Mouse (Mus musculus): ENCODE results near the gene Taar2. TPM values are rescaled to one million over a fixed set of nuclear protein-coding genes. Genes with fewer than 3 reads are reported as not detected.

The Taar2 gene
- total RNA-seq, 1 experiment: not detected

DNA sequence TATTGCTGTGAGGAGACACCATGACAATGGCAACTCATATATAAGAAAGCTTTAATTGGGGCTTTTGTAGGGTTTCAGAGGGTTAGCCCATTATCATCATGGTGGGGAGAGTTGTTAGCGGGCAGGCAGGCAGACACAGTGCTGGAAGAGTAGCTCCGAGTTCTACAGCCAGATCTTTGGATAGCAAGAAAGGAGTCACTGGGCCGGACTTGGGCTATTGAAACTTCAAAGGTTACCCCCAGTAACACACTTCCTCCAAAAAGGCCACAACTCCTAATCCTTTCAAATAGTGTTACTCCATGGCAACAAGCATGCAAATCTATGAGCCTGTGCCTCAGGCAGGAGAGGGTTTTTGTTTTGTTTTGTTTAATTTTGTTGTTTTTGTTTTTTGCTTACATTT is 37.3 kb upstream of the Taar2 start:
- Histone ChIP-seq H3K27ac (ENCODE audit: insufficient read depth, low read depth, low read length, poor library complexity, severe bottlenecking) (no peak overlapping the region), H3K9me3 (ENCODE audit: control insufficient read depth, insufficient read depth, low read depth, low read length) (no peaks in the 10 kb centered on the region)

GRCm38 (mm10) chr10:23905661-23906060 is 32.7 kb upstream of the Taar2 start:
- Histone ChIP-seq H3K36me3 (ENCODE audit: control insufficient read depth, insufficient read depth, low read length, poor library complexity, severe bottlenecking) (no peaks in the 10 kb centered on the region), H3K9me3 (ENCODE audit: control insufficient read depth, insufficient read depth, low read depth, low read length) (no peaks in the 10 kb centered on the region), H3K27ac (ENCODE audit: insufficient read depth, low read depth, low read length, poor library complexity, severe bottlenecking) (no peak overlapping the region), H3K9ac (ENCODE audit: insufficient read depth, low read depth, low read length, poor library complexity, severe bottlenecking) (no peak overlapping the region), H3K4me3 (ENCODE audit: insufficient read depth in 1 of 2, low read depth in 1 of 2, low read length in 2 of 2, poor library complexity in 1 of 2, severe bottlenecking in 1 of 2) (no peak overlapping the region), H3K4me1 (ENCODE audit: control insufficient read depth in 2 of 2, insufficient read depth in 2 of 2, low read length in 2 of 2, poor library complexity in 1 of 2) (no peaks in the 10 kb centered on the region; a peak in 1 of 4 replicates)
- in situ Hi-C loops (cut with MboI; ENCODE audit: low sequenced_read_pairs in 2 of 2, unreplicated experiment in 2 of 2): no loop called here
- no peak for DNase-seq (ENCODE audit: low read depth, low spot score)
- no peak for TF ChIP-seq MAFK (IDR thresholded peaks at IDR 0.05; ENCODE audit: insufficient read depth, low read depth, low read length)
- TF ChIP-seq ZNF384 (IDR thresholded peaks at IDR 0.05; ENCODE audit: low read depth, low read length): no peak
- no peak for TF ChIP-seq HCFC1 (IDR thresholded peaks at IDR 0.05; ENCODE audit: borderline replicate concordance, insufficient read depth, low read length)
- no peak for TF ChIP-seq CHD2 (IDR thresholded peaks at IDR 0.05; ENCODE audit: low read depth, low read length)
- TF ChIP-seq ZC3H11A (IDR thresholded peaks at IDR 0.05; ENCODE audit: borderline replicate concordance, low read depth, low read length): no peak

More for the DNA sequence above, 37.3 kb upstream of the Taar2 start:
- DNase-seq (ENCODE audit: low read depth, low spot score): no peak
- Histone ChIP-seq H3K9ac (ENCODE audit: insufficient read depth, low read depth, low read length, poor library complexity, severe bottlenecking) (no peak overlapping the region), H3K36me3 (ENCODE audit: control insufficient read depth, insufficient read depth, low read length, poor library complexity, severe bottlenecking) (no peaks in the 10 kb centered on the region), H3K4me1 (ENCODE audit: control insufficient read depth in 2 of 2, insufficient read depth in 2 of 2, low read length in 2 of 2, poor library complexity in 1 of 2) (no peaks in the 10 kb centered on the region; a peak in 1 of 4 replicates), H3K4me3 (ENCODE audit: insufficient read depth in 1 of 2, low read depth in 1 of 2, low read length in 2 of 2, poor library complexity in 1 of 2, severe bottlenecking in 1 of 2) (no peak overlapping the region)
- in situ Hi-C loops (cut with MboI; ENCODE audit: low sequenced_read_pairs in 2 of 2, unreplicated experiment in 2 of 2): no loop called here
- no peak for TF ChIP-seq ZNF384 (IDR thresholded peaks at IDR 0.05; ENCODE audit: low read depth, low read length)
- no peak for TF ChIP-seq ZC3H11A (IDR thresholded peaks at IDR 0.05; ENCODE audit: borderline replicate concordance, low read depth, low read length)
- TF ChIP-seq CHD2 (IDR thresholded peaks at IDR 0.05; ENCODE audit: low read depth, low read length): no peak
- TF ChIP-seq MAFK (IDR thresholded peaks at IDR 0.05; ENCODE audit: insufficient read depth, low read depth, low read length): no peak
- TF ChIP-seq HCFC1 (IDR thresholded peaks at IDR 0.05; ENCODE audit: borderline replicate concordance, insufficient read depth, low read length): no peak

DNA sequence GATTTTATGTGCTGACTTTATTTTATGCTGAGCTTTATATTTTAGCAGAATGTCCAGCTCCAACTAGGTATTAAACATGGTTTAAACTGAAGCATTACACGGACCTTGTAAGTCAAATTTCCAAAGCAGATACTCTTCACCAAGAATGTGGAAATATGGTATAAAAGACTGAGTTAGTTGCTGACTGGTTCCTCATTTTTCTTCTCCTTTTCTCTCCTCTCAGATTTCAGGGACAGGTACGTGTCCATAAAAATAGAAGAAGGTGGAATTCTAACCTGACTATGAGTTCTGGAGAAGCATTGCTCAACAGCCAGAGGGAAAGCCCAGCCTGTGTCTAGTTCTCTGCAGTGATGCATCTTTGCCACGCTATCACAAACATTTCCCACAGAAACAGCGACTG is 18.3 kb upstream of the Taar2 start, which contains the start of gene Taar1:
Gene Taar1 (plus strand): TSS at position 301 of the 400 bp plus-strand sequence.
- TF ChIP-seq MAFK (IDR thresholded peaks at IDR 0.05; ENCODE audit: insufficient read depth, low read depth, low read length): no peak
- no peak for TF ChIP-seq HCFC1 (IDR thresholded peaks at IDR 0.05; ENCODE audit: borderline replicate concordance, insufficient read depth, low read length)
- TF ChIP-seq CHD2 (IDR thresholded peaks at IDR 0.05; ENCODE audit: low read depth, low read length): no peak
- no peak for TF ChIP-seq ZNF384 (IDR thresholded peaks at IDR 0.05; ENCODE audit: low read depth, low read length)
- no peak for TF ChIP-seq ZC3H11A (IDR thresholded peaks at IDR 0.05; ENCODE audit: borderline replicate concordance, low read depth, low read length)
- in situ Hi-C loops (cut with MboI; ENCODE audit: low sequenced_read_pairs in 2 of 2, unreplicated experiment in 2 of 2): no loop called here
- Histone ChIP-seq H3K27ac (ENCODE audit: insufficient read depth, low read depth, low read length, poor library complexity, severe bottlenecking) (no peak within 1 kb of the TSS), H3K9ac (ENCODE audit: insufficient read depth, low read depth, low read length, poor library complexity, severe bottlenecking) (no peak within 1 kb of the TSS), H3K36me3 (ENCODE audit: control insufficient read depth, insufficient read depth, low read length, poor library complexity, severe bottlenecking) (no peaks in the 10 kb centered on the region), H3K9me3 (ENCODE audit: control insufficient read depth, insufficient read depth, low read depth, low read length) (0 out of 2 replicates have a peak, but pooled peaks cover 1% of the 10 kb centered on the region), H3K4me1 (ENCODE audit: control insufficient read depth in 2 of 2, insufficient read depth in 2 of 2, low read length in 2 of 2, poor library complexity in 1 of 2) (no peaks in the 10 kb centered on the region), H3K4me3 (ENCODE audit: insufficient read depth in 1 of 2, low read depth in 1 of 2, low read length in 2 of 2, poor library complexity in 1 of 2, severe bottlenecking in 1 of 2) (no peak within 1 kb of the TSS)
- DNase-seq (ENCODE audit: low read depth, low spot score): no peak

DNA sequence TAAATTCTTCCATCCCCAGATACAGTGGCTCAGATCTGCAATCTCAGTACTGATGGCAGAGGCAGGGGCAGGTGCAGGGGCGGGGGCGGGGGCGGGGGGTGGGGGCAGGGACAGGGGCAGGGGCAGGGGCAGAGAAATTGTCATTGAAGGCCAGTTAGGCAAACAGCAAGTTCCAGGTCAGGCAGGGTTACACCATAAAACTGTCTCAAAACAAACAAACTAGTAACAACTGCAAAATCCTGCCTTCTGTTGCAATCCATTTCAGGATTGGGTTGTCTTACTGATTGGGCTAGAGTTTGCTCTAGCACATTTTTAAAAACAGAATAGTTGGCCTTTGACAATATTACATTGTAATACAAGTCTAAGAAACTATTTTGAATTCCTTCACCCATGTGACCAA is 15.9 kb upstream of the Taar2 start:
- H3K9me3 ChIP-seq (ENCODE audit: control insufficient read depth, insufficient read depth, low read depth, low read length): no peaks in the 10 kb centered on the region
- H3K9ac ChIP-seq (ENCODE audit: insufficient read depth, low read depth, low read length, poor library complexity, severe bottlenecking): no peak overlapping the region
- H3K4me3 ChIP-seq (ENCODE audit: insufficient read depth in 1 of 2, low read depth in 1 of 2, low read length in 2 of 2, poor library complexity in 1 of 2, severe bottlenecking in 1 of 2): no peak overlapping the region
- no peak overlapping the region for H3K27ac ChIP-seq (ENCODE audit: insufficient read depth, low read depth, low read length, poor library complexity, severe bottlenecking)
- no peak for DNase-seq (ENCODE audit: low read depth, low spot score)
- TF ChIP-seq MAFK (IDR thresholded peaks at IDR 0.05; ENCODE audit: insufficient read depth, low read depth, low read length) (no peak), CHD2 (IDR thresholded peaks at IDR 0.05; ENCODE audit: low read depth, low read length) (no peak), ZNF384 (IDR thresholded peaks at IDR 0.05; ENCODE audit: low read depth, low read length) (no peak), ZC3H11A (IDR thresholded peaks at IDR 0.05; ENCODE audit: borderline replicate concordance, low read depth, low read length) (no peak), HCFC1 (IDR thresholded peaks at IDR 0.05; ENCODE audit: borderline replicate concordance, insufficient read depth, low read length) (no peak)
- no peaks in the 10 kb centered on the region for H3K36me3 ChIP-seq (ENCODE audit: control insufficient read depth, insufficient read depth, low read length, poor library complexity, severe bottlenecking)
- in situ Hi-C loops (cut with MboI; ENCODE audit: low sequenced_read_pairs in 2 of 2, unreplicated experiment in 2 of 2): no loop called here
- H3K4me1 ChIP-seq (ENCODE audit: control insufficient read depth in 2 of 2, insufficient read depth in 2 of 2, low read length in 2 of 2, poor library complexity in 1 of 2): no peaks in the 10 kb centered on the region

GRCm38 (mm10) chr10:23923941-23924340 is 14.4 kb upstream of the Taar2 start:
- no peak overlapping the region for H3K27ac ChIP-seq (ENCODE audit: insufficient read depth, low read depth, low read length, poor library complexity, severe bottlenecking)
- no peaks in the 10 kb centered on the region for H3K9me3 ChIP-seq (ENCODE audit: control insufficient read depth, insufficient read depth, low read depth, low read length)
- no peak overlapping the region for H3K4me3 ChIP-seq (ENCODE audit: insufficient read depth in 1 of 2, low read depth in 1 of 2, low read length in 2 of 2, poor library complexity in 1 of 2, severe bottlenecking in 1 of 2)
- H3K9ac ChIP-seq (ENCODE audit: insufficient read depth, low read depth, low read length, poor library complexity, severe bottlenecking): no peak overlapping the region
- H3K4me1 ChIP-seq (ENCODE audit: control insufficient read depth in 2 of 2, insufficient read depth in 2 of 2, low read length in 2 of 2, poor library complexity in 1 of 2): no peaks in the 10 kb centered on the region
- H3K36me3 ChIP-seq (ENCODE audit: control insufficient read depth, insufficient read depth, low read length, poor library complexity, severe bottlenecking): no peaks in the 10 kb centered on the region
- in situ Hi-C loops (cut with MboI; ENCODE audit: low sequenced_read_pairs in 2 of 2, unreplicated experiment in 2 of 2): no loop called here
- TF ChIP-seq MAFK (IDR thresholded peaks at IDR 0.05; ENCODE audit: insufficient read depth, low read depth, low read length) (no peak), ZNF384 (IDR thresholded peaks at IDR 0.05; ENCODE audit: low read depth, low read length) (no peak), ZC3H11A (IDR thresholded peaks at IDR 0.05; ENCODE audit: borderline replicate concordance, low read depth, low read length) (no peak), HCFC1 (IDR thresholded peaks at IDR 0.05; ENCODE audit: borderline replicate concordance, insufficient read depth, low read length) (no peak), CHD2 (IDR thresholded peaks at IDR 0.05; ENCODE audit: low read depth, low read length) (no peak)
- DNase-seq (ENCODE audit: low read depth, low spot score): no peak
